Mouse (Mus musculus) kidney, embryonic 14.5 days (tissue): Measurements from ENCODE around the gene Lamb1. TPM values are rescaled to one million over a fixed set of nuclear protein-coding genes. Genes with fewer than 3 reads are reported as not detected.

ENCODE experiments used
- ATAC-seq: fragments of 200-750 bp; cut with Nextera tagmentation; 2 replicates; pipeline ENCODE4 v1.8.0; 2017; ENCODE audit warnings: moderate number of reproducible peaks, mild to moderate bottlenecking, moderate TSS enrichment, moderate library complexity; ENCODE audit not compliant: low FRiP score, low TSS enrichment
- H3K27ac ChIP-seq: fragments of 300-500 bp; sonication (generic); 2 replicates; pipeline ENCODE4 v1.5.1; 2014; ENCODE audit warnings: low read depth, mild to moderate bottlenecking, low read length, moderate library complexity, mixed read lengths
- H3K27me3 ChIP-seq: fragments of 300-500 bp; sonication (generic); 2 replicates; pipeline ENCODE4 v1.6.1; 2014; ENCODE audit warnings: mild to moderate bottlenecking, low read length; ENCODE audit not compliant: control insufficient read depth, insufficient read depth
- H3K36me3 ChIP-seq: fragments of 300-500 bp; sonication (generic); 2 replicates; pipeline ENCODE4 v1.6.1; 2014; ENCODE audit warnings: low read length, mixed read lengths; ENCODE audit not compliant: control insufficient read depth, insufficient read depth
- H3K4me1 ChIP-seq: fragments of 300-500 bp; sonication (generic); 2 replicates; pipeline ENCODE4 v1.6.1; 2014; ENCODE audit warnings: low read length, mixed read lengths; ENCODE audit not compliant: control insufficient read depth, insufficient read depth
- H3K4me2 ChIP-seq: fragments of 300-500 bp; sonication (generic); replicated peaks from 2 replicates; pipeline ENCODE4 v1.6.1; 2014; ENCODE audit warnings: low read depth, mild to moderate bottlenecking, low read length
- H3K4me3 ChIP-seq: fragments of 300-500 bp; sonication (generic); 2 replicates; pipeline ENCODE4 v1.5.1; 2014; ENCODE audit warnings: mild to moderate bottlenecking, low read length
- H3K9ac ChIP-seq: fragments of 300-500 bp; sonication (generic); 2 replicates; pipeline ENCODE4 v1.6.1; 2014; ENCODE audit warnings: low read depth, mild to moderate bottlenecking, low read length, moderate library complexity
- H3K9me3 ChIP-seq: fragments of 300-500 bp; sonication (generic); 2 replicates; pipeline ENCODE4 v1.6.1; 2016; ENCODE audit warnings: low read length; ENCODE audit not compliant: control insufficient read depth
- WGBS: fragments of 180-500 bp; shearing (Covaris S2); extraction: QIAGEN DNeasy Blood & Tissue Kit; methylation state at CpG from one replicate; pipeline ENCODE4 v1.1.7; 2014; 5-methylcytosine and 5-hydroxymethylcytosine counted together
- polyA plus RNA-seq: library from polyadenylated mRNA; unstranded; fragments of >200 nt; fragmentation: Nextera tagmentation; extraction: Ambion mirVana; gene quantifications from 2 replicates; pipeline ENCODE4 v1.2.1, GENCODE M21; 2014

The Lamb1 gene
- polyA plus RNA-seq = 65.2 and 121 TPM in 2 replicates

DNA sequence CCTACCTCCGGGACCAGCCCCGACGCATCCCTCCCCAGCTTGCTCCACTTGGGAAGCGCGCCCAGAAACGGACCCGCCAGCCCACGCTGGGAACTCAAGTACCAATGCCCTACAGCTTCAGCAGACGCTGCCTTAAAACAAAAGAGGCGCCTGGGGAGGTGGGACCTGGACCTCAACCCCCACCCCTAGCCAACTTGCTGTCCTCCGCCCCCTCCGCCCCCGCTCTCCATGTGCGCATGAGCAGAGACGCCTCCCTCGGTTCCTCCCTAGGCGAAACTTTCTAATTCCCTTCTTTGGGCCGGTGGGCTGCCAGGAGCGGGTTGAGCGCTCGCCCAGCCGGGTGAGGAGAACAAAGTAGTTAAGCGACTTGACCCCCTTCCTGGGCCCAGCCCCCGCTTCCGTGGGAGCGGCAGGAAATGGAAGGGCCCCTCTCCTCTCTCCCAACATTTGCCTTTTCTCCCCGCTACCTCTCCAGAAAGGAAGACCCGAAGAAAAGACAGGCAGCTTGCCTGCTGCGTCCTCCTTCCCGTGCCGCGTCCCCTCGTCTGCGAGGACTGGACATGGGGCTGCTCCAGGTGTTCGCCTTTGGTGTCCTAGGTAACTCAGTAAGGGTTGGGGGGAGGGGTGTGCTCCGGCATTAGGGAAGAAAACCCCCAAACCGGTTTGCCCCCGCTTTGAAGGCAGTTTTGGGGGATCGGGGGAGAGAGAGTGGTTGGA, at the start of gene Lamb1:
Gene Lamb1 (plus strand): TSS at position 230 of the 717 bp plus-strand sequence.
- Histone ChIP-seq H3K27me3 (no peaks in the 10 kb centered on the region), H3K4me3 (peak within 1 kb of the TSS; percentile 72), H3K4me1 (peaks cover 49% of the 10 kb centered on the region), H3K36me3 (peaks cover 26% of the 10 kb centered on the region), H3K4me2 (peak within 1 kb of the TSS; percentile 82), H3K27ac (peak within 1 kb of the TSS; percentile 87), H3K9me3 (no peaks in the 10 kb centered on the region), H3K9ac (peak within 1 kb of the TSS; percentile 81)
- peak; percentile 76 for ATAC-seq
- WGBS = 1% methylated on average over 39 of the region's 39 CpGs

DNA sequence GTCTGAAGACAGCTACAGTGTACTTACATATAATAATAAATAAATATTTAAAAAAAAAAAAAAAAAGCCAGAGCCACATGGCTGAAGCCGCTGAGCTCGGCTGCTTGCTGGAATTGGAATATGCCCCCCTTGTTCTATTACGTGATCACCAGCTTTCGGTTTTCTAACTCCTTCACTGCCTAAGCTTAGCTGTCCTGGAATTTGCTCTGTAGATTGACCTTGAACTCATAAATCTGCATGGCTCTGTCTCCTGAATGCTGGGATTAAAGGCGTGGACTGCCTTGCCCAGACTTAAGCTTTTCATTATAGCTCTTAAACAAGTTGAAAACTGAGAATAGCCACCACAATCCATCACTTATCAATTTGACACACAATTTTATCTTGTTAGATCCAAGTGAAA, 47.8 kb upstream of the Lamb1 start:
- no peaks in the 10 kb centered on the region for H3K27me3 ChIP-seq
- no peak overlapping the region for H3K4me3 ChIP-seq
- H3K9me3 ChIP-seq = no peaks in the 10 kb centered on the region
- 37% methylated on average over 5 of the region's 5 CpGs for WGBS
- H3K9ac ChIP-seq = no peak overlapping the region
- H3K27ac ChIP-seq = no peak overlapping the region
- H3K4me1 ChIP-seq = peaks cover 3% of the 10 kb centered on the region; the same call in 1 of the 2 replicates
- no peak overlapping the region for H3K4me2 ChIP-seq
- no peaks in the 10 kb centered on the region for H3K36me3 ChIP-seq
- no peak for ATAC-seq

DNA sequence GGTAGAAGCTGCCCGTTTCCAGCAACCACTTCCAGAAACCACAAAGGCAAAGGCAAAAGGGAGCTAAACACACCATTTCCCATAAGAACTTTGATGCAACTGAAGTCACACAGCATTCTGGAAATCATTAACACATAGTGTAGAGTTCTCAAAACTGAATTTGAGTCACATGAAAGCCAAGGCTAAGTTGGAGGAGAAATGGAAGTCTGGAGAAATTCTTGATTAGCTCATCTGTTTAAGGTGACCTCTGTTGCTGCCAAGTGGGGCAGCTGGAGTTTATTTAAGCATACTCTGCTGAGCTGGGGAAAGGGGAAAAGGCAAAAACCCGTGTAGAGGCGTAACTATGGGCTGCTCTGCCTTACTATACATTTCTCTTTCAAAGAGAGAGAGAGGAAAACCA, 46.3 kb upstream of the Lamb1 start:
- 53% methylated on average over 3 of the region's 3 CpGs for WGBS
- no peaks in the 10 kb centered on the region for H3K36me3 ChIP-seq
- peaks cover 3% of the 10 kb centered on the region; the same call in 1 of the 2 replicates for H3K4me1 ChIP-seq
- H3K4me2 ChIP-seq = no peak overlapping the region
- H3K9ac ChIP-seq = no peak overlapping the region
- no peak for ATAC-seq
- no peaks in the 10 kb centered on the region for H3K9me3 ChIP-seq
- no peak overlapping the region for H3K27ac ChIP-seq
- H3K4me3 ChIP-seq = no peak overlapping the region
- H3K27me3 ChIP-seq = no peaks in the 10 kb centered on the region

DNA sequence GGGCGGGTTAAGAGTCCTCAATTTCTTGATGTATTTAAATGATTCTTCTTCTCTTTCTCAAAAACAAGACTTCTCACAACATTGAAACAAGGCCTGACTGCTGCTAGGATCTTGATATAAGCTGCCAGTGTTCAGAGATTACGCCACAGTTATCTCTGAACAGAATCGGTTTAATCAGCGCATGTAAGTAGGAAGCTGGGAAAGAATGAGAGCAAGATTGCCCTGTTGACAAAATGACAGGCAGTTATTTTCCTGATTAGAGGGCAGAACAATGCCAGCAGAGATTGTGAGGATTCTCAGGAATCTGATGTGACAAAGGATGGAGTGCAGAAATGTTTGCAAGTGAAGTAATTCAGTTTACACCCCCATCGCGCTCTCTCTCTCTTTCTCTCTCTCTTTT, 43.5 kb upstream of the Lamb1 start:
- WGBS = 85% methylated on average over 6 of the region's 6 CpGs
- Histone ChIP-seq H3K4me3 (no peak overlapping the region), H3K27me3 (no peaks in the 10 kb centered on the region), H3K4me2 (no peak overlapping the region), H3K9me3 (no peaks in the 10 kb centered on the region), H3K36me3 (no peaks in the 10 kb centered on the region), H3K9ac (no peak overlapping the region), H3K4me1 (peaks cover 3% of the 10 kb centered on the region; the same call in 1 of the 2 replicates), H3K27ac (no peak overlapping the region)
- ATAC-seq = no peak

DNA sequence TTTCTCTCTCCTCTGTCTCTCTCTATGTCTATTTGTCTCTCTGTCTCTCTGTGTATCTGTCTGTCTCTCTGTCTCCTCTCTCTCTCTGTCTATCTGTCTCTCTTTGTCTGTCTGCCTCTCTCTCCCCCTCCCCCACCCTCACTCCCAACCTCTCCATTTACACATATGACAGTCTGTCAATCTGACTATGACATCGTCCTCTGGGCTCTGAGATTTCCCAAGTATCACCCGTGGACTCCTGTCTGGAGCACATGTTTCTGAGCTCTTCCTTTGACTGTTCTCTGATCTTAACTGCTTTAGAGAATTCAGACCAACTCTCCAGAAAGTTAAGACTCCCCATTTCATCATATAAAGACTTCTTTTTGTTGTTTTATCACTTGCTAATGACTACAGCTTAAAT, 42.8 kb upstream of the Lamb1 start:
- no peak overlapping the region for H3K4me3 ChIP-seq
- no peaks in the 10 kb centered on the region for H3K9me3 ChIP-seq
- H3K27me3 ChIP-seq = no peaks in the 10 kb centered on the region
- WGBS = 60% methylated on average over 2 of the region's 2 CpGs
- H3K27ac ChIP-seq = no peak overlapping the region
- no peaks in the 10 kb centered on the region for H3K36me3 ChIP-seq
- no peak overlapping the region for H3K9ac ChIP-seq
- no peak overlapping the region for H3K4me2 ChIP-seq
- peaks cover 3% of the 10 kb centered on the region; the same call in 1 of the 2 replicates for H3K4me1 ChIP-seq
- ATAC-seq = no peak

DNA sequence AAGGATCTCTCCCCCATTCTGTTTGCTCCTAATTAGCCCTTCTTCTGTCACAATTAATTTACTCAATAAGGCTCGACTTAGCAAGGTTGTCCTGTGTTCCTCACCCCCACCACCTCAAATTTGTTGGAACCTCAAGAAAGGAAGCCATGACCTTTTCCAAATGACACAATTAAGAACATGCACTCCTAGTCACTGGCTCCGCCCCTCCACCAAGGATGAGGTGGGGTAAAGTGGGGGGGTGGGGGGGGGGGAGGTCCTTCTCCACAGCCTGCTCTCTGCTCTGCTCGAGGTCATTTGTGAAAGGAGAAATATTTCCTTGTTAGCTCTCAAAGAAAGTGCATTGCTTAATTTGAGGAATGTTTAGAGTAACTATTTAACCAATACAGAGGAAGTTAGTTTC, 42.3 kb upstream of the Lamb1 start:
- Histone ChIP-seq H3K36me3 (no peaks in the 10 kb centered on the region), H3K9me3 (no peaks in the 10 kb centered on the region), H3K4me2 (no peak overlapping the region), H3K27ac (no peak overlapping the region), H3K4me3 (no peak overlapping the region), H3K27me3 (no peaks in the 10 kb centered on the region), H3K4me1 (peaks cover 3% of the 10 kb centered on the region; the same call in 1 of the 2 replicates), H3K9ac (no peak overlapping the region)
- WGBS = 23% methylated on average over 3 of the region's 3 CpGs
- ATAC-seq = no peak

DNA sequence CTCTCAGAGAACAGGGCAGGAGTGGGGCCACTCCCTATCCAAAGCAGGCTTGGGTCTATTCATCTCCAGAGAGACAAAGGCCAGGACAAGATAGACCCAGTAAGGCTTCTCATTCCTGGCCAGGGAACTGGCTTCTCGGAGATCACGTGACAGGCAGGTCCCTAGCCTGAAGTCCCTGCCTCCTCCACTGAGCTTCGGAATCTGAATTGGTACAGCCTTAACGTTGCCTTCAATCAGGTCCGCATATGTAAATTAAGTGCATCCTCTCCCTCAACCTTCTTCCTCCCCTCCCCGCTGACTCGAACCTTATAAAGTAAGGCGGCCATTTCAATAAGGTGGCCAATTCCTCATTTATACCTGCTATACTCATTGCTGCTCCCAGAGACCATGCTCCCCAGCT, 39.6 kb upstream of the Lamb1 start:
- no peaks in the 10 kb centered on the region for H3K27me3 ChIP-seq
- ATAC-seq = 0 out of 2 replicates have a peak, but pooled peaks have one; percentile 33
- no peak overlapping the region for H3K27ac ChIP-seq
- no peaks in the 10 kb centered on the region for H3K9me3 ChIP-seq
- no peak overlapping the region for H3K4me3 ChIP-seq
- WGBS = 48% methylated on average over 8 of the region's 8 CpGs
- no peaks in the 10 kb centered on the region for H3K36me3 ChIP-seq
- no peak overlapping the region for H3K9ac ChIP-seq
- peaks cover 4% of the 10 kb centered on the region; the same call in 1 of the 2 replicates for H3K4me1 ChIP-seq
- H3K4me2 ChIP-seq = no peak overlapping the region

DNA sequence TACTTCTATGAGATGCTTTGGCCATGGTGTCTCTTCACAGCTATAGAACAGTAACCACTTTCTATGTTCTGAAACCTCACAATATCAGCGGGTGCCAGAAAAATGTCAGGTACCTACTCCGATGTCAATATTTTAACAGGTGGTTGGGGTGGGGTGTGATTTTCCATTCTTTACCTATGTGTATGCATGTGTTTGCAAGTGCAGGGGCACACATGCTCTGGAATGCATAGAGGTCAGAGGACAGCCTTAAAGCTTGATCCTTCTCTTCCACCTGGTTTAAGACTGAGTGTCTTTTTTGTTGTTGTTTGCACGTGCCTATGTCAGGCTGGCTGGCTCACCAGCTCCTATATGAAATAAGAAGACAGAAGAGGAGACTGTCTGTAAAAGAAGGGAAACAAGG, 37.9 kb upstream of the Lamb1 start:
- Histone ChIP-seq H3K36me3 (no peaks in the 10 kb centered on the region), H3K27me3 (no peaks in the 10 kb centered on the region), H3K4me3 (no peak overlapping the region), H3K4me2 (no peak overlapping the region), H3K9ac (no peak overlapping the region), H3K9me3 (no peaks in the 10 kb centered on the region), H3K4me1 (peaks cover 7% of the 10 kb centered on the region), H3K27ac (no peak overlapping the region)
- WGBS = 87% methylated on average over 3 of the region's 3 CpGs
- no peak for ATAC-seq

DNA sequence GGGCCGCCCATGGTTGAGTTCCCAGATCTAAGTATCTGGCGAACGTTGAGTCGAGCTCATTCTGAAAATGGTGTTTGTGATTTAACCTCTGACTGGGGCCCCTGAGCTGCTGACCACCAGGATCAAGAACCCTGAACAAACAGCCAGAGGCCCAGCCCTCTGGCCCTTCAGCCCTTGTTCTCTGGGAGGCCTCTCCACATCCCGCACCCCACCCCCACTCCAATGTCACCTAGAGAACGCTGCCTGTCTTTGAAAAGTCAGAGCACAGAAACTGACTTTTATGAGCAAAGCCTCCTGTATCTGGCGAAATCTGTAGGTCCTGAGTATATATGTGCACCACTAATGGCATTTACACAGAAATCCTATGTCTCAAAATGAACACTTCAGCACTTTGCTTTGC, 36.2 kb upstream of the Lamb1 start:
- Histone ChIP-seq H3K36me3 (no peaks in the 10 kb centered on the region), H3K4me2 (no peak overlapping the region), H3K4me1 (peaks cover 8% of the 10 kb centered on the region), H3K9ac (no peak overlapping the region), H3K9me3 (no peaks in the 10 kb centered on the region), H3K27me3 (no peaks in the 10 kb centered on the region), H3K27ac (peak overlapping the region; percentile 12; the same call in 1 of the 2 replicates), H3K4me3 (no peak overlapping the region)
- ATAC-seq = no peak
- WGBS = 34% methylated on average over 7 of the region's 7 CpGs
